Mouse (Mus musculus): ENCODE measurements around the gene Trim30b. TPM values are rescaled to one million over a fixed set of nuclear protein-coding genes. Genes with fewer than 3 reads are reported as not detected.
"Not testable (repeated sequence)": the region's sequence is repeated elsewhere in the genome, so short reads cannot be mapped to it uniquely, and the experiment has no call there.

Gene Trim30b
- polyA plus RNA-seq (2015; fragmentation: Nextera tagmentation; extraction: Ambion mirVana) = 0.19 and 0.33 TPM in 2 replicates

DNA sequence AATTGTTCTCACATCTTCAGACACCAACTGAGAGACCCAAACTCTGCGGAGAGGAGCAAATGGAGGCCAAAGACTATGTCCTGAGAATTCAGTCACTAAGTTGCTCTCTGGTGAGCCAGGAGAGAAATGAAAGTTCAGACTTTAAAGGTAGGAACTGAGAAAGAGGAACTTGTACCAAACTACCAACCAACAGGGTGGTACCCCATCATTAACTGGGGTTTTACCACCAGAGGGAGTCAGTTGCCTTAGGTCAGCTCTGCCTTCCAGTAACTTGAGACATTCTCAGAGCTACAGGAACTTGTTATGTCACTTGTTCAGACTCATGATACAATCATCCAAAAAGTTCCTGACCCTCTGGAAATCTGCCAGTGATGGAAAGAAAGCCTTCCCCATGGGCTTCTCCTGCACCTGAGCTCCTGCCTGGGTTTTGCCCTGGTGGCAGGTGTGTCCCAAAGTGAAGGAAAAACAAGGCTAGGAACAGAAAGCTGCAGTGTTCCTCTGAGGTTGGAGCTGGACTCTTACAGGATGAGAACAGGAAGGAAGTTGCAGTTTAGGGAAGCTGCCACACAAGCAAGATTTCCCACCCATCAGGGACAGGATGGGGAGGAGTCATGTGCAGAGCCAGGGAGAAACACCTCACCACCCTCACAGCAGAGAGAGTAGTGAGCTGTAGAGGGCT is at the start of gene Trim30b:
TSS of gene Trim30b (minus strand) at position 149 of the 679 bp plus-strand sequence.
- WGBS = 77% methylated on average over 1 of the region's 1 CpGs
- no peaks in the 10 kb centered on the region for H3K36me3 ChIP-seq

DNA sequence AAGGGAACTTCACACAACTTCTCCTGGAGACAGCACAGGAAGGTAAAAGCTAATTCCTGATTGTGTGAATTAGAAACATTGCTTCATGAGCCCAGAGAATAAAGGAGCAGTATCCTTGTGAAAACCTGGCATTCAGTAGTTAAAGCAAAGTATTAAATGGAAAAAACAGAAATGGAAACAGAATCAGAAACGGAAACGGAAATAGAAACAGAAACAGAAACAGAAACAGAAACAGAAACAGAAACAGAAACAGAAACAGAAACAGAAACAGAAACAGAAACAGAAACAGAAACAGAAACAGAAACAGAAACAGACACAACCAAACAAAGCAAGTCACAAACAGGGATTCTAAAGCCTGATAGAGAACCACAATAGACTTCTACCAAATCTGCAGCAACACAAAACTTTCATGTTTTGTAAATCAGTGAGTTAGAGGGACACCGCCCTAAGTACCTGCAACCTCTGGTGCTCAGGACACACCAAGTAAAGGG is 34.8 kb upstream of the Trim30b start:
- H3K9ac ChIP-seq = no peak overlapping the region
- 90% methylated on average over 3 of the region's 3 CpGs for WGBS
- ATAC-seq (ENCODE audit: insufficient read depth, low FRiP score, low read depth) = no peak

More for the DNA sequence above, at the start of gene Trim30b:
- Histone ChIP-seq H3K27ac (no peak within 1 kb of the TSS), H3K9me3 (no peaks in the 10 kb centered on the region), H3K27me3 (replicated peaks) (no peaks in the 10 kb centered on the region), H3K4me1 (no peaks in the 10 kb centered on the region), H3K4me2 (no peak within 1 kb of the TSS), H3K9ac (no peak within 1 kb of the TSS), H3K4me3 (replicated peaks) (no peak within 1 kb of the TSS)
- ATAC-seq (ENCODE audit: insufficient read depth, low FRiP score, low read depth) = no peak

DNA sequence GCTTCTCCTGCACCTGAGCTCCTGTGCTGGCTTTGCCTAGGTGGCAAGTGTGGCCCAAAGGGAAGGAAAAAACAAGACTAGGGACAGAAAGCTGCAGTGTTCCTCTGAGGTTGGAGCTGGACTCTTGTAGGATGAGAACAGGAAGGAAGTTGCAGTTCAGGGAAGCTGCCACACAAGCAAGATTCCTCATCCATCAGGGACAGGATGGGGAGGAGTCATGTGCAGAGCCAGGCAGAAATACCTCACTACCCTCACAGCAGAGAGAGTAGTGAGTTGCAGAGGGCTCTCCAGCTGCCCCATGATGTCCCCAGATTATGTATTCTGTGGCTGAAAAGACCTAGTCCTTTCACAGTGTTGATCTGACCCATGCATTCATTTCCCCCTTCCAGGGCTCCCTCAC is 31.5 kb upstream of the Trim30b start:
- Histone ChIP-seq H3K27me3 (replicated peaks) (no peaks in the 10 kb centered on the region), H3K36me3 (no peaks in the 10 kb centered on the region), H3K4me3 (replicated peaks) (no peak overlapping the region), H3K27ac (no peak overlapping the region), H3K4me1 (no peaks in the 10 kb centered on the region), H3K9ac (no peak overlapping the region), H3K4me2 (no peak overlapping the region), H3K9me3 (no peaks in the 10 kb centered on the region)
- no peak for ATAC-seq (ENCODE audit: insufficient read depth, low FRiP score, low read depth)

More for the DNA sequence above, 34.8 kb upstream of the Trim30b start:
- Histone ChIP-seq H3K4me2 (no peak overlapping the region), H3K36me3 (no peaks in the 10 kb centered on the region), H3K27me3 (replicated peaks) (no peaks in the 10 kb centered on the region), H3K4me3 (replicated peaks) (no peak overlapping the region), H3K9me3 (no peaks in the 10 kb centered on the region), H3K27ac (no peak overlapping the region), H3K4me1 (no peaks in the 10 kb centered on the region)

DNA sequence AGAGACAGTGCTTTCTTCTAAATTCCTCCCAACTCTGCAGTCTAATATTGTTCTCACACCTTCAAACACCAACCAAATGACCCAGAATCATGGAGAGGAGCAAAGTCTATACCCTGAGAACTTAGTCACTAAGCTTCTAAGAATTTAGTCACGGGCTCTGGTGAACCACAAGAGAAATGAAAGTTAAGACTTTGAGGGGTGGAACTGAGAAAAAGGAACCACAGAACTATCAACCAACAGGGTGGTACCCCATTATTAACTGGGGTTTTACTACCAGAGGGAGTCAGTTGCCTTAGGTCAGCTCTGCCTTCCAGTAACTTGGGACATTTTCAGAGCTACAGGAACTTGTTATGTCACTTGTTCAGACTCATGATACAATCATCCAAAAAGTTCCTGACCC is 31.0 kb upstream of the Trim30b start, which contains the start of gene Trim30c:
TSS of gene Trim30c (minus strand) at position 140 of the 400 bp plus-strand sequence.
- Histone ChIP-seq H3K9ac (no peak within 1 kb of the TSS), H3K4me1 (no peaks in the 10 kb centered on the region), H3K4me3 (replicated peaks) (no peak within 1 kb of the TSS), H3K9me3 (no peaks in the 10 kb centered on the region), H3K27me3 (replicated peaks) (no peaks in the 10 kb centered on the region), H3K4me2 (no peak within 1 kb of the TSS), H3K27ac (no peak within 1 kb of the TSS), H3K36me3 (no peaks in the 10 kb centered on the region)
- no peak for ATAC-seq (ENCODE audit: insufficient read depth, low FRiP score, low read depth)
- WGBS = 83% methylated on average over 1 of the region's 1 CpGs

DNA sequence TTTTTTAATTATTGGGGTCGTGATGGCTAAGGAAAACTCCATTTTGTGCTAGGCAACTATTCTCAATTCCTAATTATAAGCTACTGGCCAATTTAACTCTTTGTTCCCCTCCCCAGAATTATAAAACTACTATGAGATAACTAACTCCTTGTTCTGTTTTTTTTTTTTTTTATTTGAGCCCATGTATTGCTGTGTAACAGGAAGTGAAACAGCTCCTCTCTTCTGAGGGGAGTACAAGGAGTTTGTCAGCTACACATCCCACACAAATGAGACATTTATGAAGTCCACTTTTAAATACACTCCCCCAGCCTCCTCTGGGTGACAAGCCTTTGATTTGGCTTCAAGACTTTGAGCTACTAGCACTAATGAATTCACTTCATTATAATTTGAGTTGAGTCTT is 28.8 kb upstream of the Trim30b start:
- Histone ChIP-seq H3K9ac (no peak overlapping the region), H3K4me1 (no peaks in the 10 kb centered on the region), H3K4me2 (no peak overlapping the region), H3K27me3 (replicated peaks) (no peaks in the 10 kb centered on the region), H3K36me3 (no peaks in the 10 kb centered on the region), H3K9me3 (no peaks in the 10 kb centered on the region), H3K27ac (no peak overlapping the region), H3K4me3 (replicated peaks) (no peak overlapping the region)
- WGBS = 61% methylated on average over 1 of the region's 1 CpGs
- no peak for ATAC-seq (ENCODE audit: insufficient read depth, low FRiP score, low read depth)

DNA sequence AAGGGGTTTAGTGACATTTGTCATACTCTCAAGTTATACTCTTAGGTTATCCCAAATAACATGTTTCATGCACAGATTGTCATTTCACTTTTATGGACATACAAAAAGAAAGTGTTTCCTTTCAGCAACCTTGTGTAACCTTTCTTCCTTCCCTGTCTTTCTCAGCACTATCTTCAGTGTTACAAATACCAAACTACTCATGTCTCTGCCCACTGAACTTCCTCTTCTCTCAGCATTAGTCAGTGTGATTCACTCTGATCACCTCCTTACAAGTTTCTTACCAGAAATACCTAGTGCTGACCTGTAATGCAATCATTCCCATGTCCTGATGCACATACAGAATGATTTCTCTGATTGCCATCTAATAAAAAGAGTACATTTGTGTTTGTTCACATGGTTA is 3.3 kb downstream of the Trim30b start:
- H3K4me3 ChIP-seq (replicated peaks) = no peak overlapping the region
- no peak overlapping the region for H3K27ac ChIP-seq
- no peaks in the 10 kb centered on the region for H3K9me3 ChIP-seq
- H3K4me1 ChIP-seq = no peaks in the 10 kb centered on the region
- no peak overlapping the region for H3K9ac ChIP-seq
- no peaks in the 10 kb centered on the region for H3K27me3 ChIP-seq (replicated peaks)
- ATAC-seq (ENCODE audit: insufficient read depth, low FRiP score, low read depth) = no peak
- H3K36me3 ChIP-seq = no peaks in the 10 kb centered on the region
- H3K4me2 ChIP-seq = no peak overlapping the region

DNA sequence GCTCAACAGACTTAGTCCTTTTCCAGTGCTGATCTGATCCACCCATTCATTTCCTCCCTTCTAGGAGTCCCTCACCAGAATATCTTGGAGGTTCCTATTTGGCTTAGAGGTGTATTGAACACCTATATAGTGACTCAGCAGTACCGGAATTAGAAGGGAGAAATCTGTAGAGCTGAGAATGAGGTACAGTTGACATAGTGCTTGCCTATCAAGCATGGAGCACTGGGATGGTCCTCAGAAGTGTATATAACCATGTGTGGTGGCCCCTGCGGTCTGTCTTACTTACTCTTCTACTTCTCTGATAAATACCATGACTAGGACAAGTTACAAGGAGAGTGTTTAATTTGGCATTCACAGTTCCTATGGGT is 16.1 kb downstream of the Trim30b start:
- Histone ChIP-seq H3K9me3 (no peaks in the 10 kb centered on the region), H3K4me3 (replicated peaks) (peak overlapping the region; percentile 47), H3K27me3 (replicated peaks) (no peaks in the 10 kb centered on the region), H3K9ac (no peak overlapping the region), H3K27ac (no peak overlapping the region), H3K36me3 (no peaks in the 10 kb centered on the region), H3K4me2 (peak overlapping the region; percentile 57), H3K4me1 (no peaks in the 10 kb centered on the region)
- 70% methylated on average over 2 of the region's 2 CpGs for WGBS
- ATAC-seq (ENCODE audit: insufficient read depth, low FRiP score, low read depth) = no peak

DNA sequence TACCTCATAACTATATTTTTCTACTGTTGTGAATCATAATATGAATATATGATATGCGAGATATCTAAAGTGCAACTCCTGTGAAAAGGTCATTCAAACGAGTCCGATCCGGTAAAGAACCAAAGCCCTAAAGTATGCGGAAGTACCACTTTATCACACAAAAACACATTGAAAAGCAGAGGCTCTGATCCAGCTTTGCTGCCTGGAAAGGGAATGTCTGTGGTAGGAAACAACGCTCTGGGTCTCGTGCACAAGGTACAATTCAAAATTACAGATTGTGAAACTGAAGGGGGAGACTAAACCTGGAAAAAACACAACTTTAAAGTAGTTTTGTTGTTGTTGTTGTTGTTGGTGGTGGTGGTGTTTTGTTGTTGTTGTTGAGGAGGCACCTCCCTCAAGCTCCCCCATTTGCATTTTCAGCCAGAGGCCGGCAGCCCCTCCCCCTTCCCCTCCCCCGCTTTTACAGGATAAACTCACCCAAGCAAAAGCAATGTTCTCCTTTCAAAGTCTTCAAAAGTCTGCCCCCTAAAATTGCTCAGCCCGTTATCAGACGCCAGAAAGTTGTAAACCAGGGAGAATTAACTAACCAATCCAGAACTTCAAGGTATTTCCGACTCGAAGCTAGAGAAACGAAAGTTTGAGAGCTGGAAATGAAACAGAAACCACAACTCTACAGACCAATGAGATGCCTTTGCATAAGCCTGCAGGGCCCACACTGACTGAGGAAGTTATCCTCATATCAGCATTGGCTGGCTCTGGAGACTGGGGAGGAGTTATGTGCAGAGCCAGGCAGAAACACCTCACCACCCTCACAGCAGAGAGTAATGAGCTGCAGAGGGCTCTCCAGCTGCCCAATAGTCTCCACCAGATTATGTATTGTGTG is 16.7 kb downstream of the Trim30b start, which contains the start of gene Trim12c:
TSS of gene Trim12c (minus strand) at position 646 of the 883 bp plus-strand sequence.
- peak; percentile 100 for ATAC-seq (ENCODE audit: insufficient read depth, low FRiP score, low read depth)
- H3K4me2 ChIP-seq = peak within 1 kb of the TSS; percentile 57
- H3K27ac ChIP-seq = peak within 1 kb of the TSS; percentile 77
- H3K27me3 ChIP-seq (replicated peaks) = no peaks in the 10 kb centered on the region
- no peaks in the 10 kb centered on the region for H3K4me1 ChIP-seq
- WGBS = 2% methylated on average over 14 of the region's 14 CpGs
- peak within 1 kb of the TSS; percentile 47 for H3K4me3 ChIP-seq (replicated peaks)
- no peaks in the 10 kb centered on the region for H3K9me3 ChIP-seq
- no peak within 1 kb of the TSS for H3K9ac ChIP-seq
- H3K36me3 ChIP-seq = no peaks in the 10 kb centered on the region

DNA sequence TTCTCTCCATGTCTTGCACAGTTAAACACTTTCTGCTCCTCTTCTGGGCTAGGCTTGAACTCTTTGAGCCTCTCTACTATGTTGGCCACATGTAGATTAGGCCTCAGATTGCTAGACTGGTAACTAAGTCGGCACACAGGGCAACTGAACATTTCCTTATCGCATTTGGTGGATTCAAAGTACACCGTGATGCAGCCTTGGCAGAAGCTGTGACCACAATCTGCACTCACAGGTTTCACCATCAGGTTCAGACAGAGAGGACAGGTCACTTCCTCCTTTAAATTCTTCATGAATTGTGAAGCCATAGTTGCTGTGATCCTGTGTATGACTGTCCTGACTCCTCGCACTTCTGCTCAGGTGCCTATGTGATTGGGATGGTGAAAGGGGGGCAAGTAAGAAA is 21.6 kb downstream of the Trim30b start:
- not testable (repeated sequence) for H3K27ac ChIP-seq; H3K36me3 ChIP-seq; H3K9ac ChIP-seq; H3K4me1 ChIP-seq; ATAC-seq (ENCODE audit: insufficient read depth, low FRiP score, low read depth); H3K27me3 ChIP-seq (replicated peaks); H3K4me3 ChIP-seq (replicated peaks); H3K4me2 ChIP-seq; H3K9me3 ChIP-seq
- WGBS = 88% methylated on average over 4 of the region's 4 CpGs

DNA sequence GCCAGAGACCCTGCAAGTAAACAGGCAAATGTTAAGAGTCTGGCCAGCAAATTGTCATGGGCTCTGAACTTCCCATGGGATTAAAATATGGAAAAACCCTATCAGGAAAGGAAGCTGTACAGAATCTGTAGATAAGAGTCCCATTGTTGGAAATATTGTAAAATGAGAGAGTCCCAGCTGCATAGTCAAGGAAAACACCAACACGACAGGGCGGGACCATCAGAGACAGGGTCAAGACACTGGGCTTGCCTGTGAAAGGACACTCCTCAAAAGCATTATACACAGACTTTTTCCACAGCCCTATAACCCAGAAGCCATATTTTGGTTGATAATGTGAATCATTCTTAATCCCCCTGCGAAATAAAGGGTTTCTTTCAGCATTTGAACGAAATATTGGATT is 28.9 kb downstream of the Trim30b start:
- not testable (repeated sequence) for H3K9me3 ChIP-seq; H3K4me1 ChIP-seq; H3K4me2 ChIP-seq; H3K27ac ChIP-seq; ATAC-seq (ENCODE audit: insufficient read depth, low FRiP score, low read depth); H3K36me3 ChIP-seq; H3K27me3 ChIP-seq (replicated peaks); H3K4me3 ChIP-seq (replicated peaks); H3K9ac ChIP-seq
- 93% methylated on average over 4 of the region's 4 CpGs for WGBS

DNA sequence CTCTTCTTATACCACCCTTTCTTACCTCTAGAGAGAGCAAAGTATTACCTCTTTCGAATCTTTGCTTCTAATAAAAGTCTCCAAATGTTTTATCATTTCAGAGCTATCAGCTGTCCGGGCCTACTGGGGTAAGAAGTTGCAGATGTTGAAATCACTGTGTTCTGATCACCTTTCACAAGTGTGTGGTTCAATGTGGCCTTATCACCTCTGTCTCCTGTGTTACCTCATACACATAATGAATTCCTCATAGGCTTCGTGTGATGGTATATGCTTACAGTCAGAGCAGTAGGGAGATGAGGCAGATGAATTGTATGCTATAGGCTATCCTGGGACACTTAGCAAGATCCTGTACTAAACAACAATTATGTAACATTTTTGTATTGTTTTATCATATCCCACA is 34.1 kb downstream of the Trim30b start:
- H3K4me2 ChIP-seq; H3K9me3 ChIP-seq; H3K9ac ChIP-seq; H3K27ac ChIP-seq; ATAC-seq (ENCODE audit: insufficient read depth, low FRiP score, low read depth); H3K4me1 ChIP-seq; H3K4me3 ChIP-seq (replicated peaks); H3K36me3 ChIP-seq; H3K27me3 ChIP-seq (replicated peaks): not testable (repeated sequence)
- 79% methylated on average over 3 of the region's 3 CpGs for WGBS

DNA sequence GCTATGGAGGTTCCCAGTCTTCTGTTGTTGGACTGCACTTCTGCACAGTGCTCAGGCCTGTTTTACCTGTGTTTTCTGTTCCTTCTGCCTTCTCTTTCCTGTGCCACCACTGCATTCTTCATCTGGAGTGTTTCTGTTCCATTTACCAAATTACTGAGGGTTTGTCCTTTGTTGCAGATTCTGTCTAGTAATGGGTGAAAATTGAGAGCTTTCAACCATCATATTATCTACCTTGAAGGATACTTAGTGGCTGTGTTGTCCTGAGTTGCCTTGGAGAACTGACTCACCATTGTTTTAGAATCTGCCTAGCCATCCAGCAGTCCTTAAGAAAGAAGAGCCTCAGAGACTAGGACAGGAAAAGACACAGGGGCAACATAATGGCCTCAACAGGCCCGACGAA is 40.5 kb downstream of the Trim30b start, which contains the start of gene Trim34b:
TSS of gene Trim34b (plus strand) at position 301 of the 400 bp plus-strand sequence.
- not testable (repeated sequence) for ATAC-seq (ENCODE audit: insufficient read depth, low FRiP score, low read depth); H3K4me1 ChIP-seq; H3K9ac ChIP-seq; H3K4me2 ChIP-seq; H3K27ac ChIP-seq; H3K27me3 ChIP-seq (replicated peaks); H3K9me3 ChIP-seq; H3K4me3 ChIP-seq (replicated peaks); H3K36me3 ChIP-seq
- WGBS = 100% methylated on average over 2 of the region's 2 CpGs

Measured in stomach, embryonic 15.5 days (tissue).